Mouse (Mus musculus): ENCODE results near the gene Lefty1. TPM values are rescaled to one million over a fixed set of nuclear protein-coding genes. Genes with fewer than 3 reads are reported as not detected.
"Not testable (repeated sequence)": the region's sequence is repeated elsewhere in the genome, so short reads cannot be mapped to it uniquely, and the experiment has no call there.

The Lefty1 gene
- polyA plus RNA-seq, 1 experiment from 2014 or later = 2.9 TPM

DNA sequence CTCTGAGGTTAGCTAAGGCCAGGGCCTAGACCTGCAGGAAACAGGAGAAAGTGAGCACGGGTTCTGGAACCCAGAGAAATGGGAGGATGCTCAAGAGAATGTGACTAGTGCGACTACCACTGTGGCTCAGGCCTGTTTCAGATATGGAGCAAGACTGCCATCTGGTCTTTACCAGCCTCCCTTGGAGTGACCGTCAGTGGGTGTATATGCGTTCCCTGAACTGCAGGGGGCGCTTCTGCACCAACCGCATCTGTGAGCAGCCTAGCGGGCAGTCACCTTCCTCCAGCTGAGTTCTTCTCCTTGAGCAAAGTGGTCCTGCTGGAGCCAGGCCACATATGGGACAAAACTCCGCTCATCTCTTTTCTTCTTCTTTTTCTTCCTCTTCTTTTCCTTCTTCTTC is 15.1 kb upstream of the Lefty1 start:
- no peak for DNase-seq (ENCODE audit: low spot score)

DNA sequence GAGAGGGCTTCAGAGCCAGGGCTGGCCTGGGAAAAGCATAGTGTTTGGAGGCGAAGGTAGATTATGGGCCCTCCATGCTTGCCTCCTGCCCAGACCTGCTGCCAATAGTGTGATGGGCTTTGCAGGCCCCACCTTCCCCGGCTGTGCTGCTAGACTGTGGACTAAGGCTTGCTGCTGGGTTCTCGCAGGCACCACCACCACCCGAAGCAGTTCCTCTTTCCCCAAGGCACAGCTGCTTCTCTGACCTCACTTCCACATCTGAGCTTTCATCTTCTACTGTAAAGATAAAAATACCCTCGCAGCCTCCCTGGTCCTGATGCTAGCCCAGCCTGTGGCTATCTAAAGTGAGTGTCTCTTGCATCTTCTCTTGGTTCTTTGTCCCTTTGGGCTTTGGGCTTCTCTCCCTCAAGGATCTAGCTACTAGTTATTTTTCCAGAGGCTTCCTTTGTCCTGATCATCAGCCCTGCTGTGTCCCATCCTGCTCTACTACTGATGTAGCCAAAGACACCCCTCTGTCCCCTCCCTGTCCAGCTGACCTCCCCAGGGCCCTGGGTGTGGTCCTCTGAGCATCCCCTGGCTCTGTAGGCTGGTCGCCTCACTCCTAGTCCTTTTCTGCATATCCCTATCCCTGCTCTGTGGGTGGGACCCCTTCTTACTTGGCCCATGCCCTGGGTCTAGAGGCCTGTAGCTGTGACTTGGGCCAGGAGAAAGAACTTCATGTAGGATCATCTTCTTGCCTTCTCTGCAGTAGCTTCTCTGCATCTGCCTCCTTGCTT is 12.4 kb upstream of the Lefty1 start:
- peak; percentile 80 for DNase-seq (ENCODE audit: low spot score)

DNA sequence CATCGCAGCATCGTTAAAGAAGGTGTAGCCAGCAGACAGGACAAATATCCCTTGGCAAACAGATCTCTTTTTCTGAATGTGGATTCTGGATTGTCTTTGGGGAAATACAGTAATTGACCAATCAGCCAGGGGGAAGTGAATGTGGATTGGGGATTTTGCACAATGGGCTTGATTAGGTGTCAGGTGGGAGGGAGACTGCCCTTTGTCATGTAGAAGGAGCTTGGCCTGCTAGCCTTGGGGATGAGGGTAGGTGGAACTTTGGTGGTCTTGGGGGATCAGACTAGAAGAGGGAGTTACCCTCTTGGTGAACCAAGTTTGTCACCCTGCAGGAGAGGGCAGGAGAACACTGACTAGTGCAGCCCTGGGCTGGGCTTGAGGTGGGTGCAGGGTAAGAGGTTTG is 10.1 kb upstream of the Lefty1 start:
- no peak for DNase-seq (ENCODE audit: low spot score)

DNA sequence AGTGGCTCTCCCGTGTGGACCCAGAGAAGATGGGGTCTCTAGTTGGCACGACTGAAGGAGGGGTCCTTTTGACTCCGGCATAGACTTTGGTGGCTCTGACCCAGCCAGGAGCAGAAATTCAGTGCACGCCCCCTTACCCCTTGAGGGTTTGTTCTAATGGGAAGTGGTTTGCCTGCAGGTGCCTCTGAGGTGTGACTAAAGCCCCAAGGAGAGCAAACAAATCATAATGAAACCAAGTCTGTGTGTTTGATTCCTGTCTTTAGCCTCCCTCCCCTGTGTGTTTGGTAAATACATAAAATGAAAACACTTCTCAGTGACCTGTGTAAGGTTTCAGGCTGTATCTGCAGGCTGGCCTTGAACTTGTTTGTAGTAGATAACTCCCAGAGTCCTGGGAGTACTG is 8.5 kb upstream of the Lefty1 start:
- DNase-seq (ENCODE audit: low spot score) = no peak

GRCm38 (mm10) chr1:180929599-180929998 is 5.2 kb upstream of the Lefty1 start:
- no peak for DNase-seq (ENCODE audit: low spot score)

DNA sequence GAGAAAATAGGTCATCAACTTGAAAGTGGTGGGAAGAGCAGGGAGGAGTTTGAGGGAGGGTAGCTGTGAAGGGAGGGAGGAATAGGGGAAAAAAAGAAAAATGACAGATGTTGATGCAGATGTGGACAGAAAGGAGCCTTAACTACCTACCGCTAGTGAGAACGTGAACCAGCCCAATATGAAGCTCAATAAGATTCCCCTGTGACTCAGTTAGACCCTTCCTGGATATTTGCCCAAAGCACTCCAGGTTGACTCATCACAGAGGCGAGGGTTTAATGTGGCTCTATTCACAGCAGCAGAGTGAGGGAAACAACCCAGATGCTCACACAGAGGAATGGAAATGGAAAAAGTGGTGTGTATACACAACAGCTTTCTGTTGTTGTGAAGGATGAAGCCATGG is 3.7 kb upstream of the Lefty1 start:
- DNase-seq (ENCODE audit: low spot score) = no peak

GRCm38 (mm10) chr1:180933659-180934058 is 1.2 kb upstream of the Lefty1 start:
- DNase-seq (ENCODE audit: low spot score) = no peak

GRCm38 (mm10) chr1:180936610-180937398 is 2.0 kb downstream of the Lefty1 start:
- DNase-seq (ENCODE audit: low spot score) = peak; percentile 33

GRCm38 (mm10) chr1:180937631-180938030 is 2.8 kb downstream of the Lefty1 start:
- DNase-seq (ENCODE audit: low spot score) = not testable (repeated sequence)

GRCm38 (mm10) chr1:180938781-180939180 is 4.0 kb downstream of the Lefty1 start:
- DNase-seq (ENCODE audit: low spot score) = not testable (repeated sequence)

- peak; percentile 50 for DNase-seq (ENCODE audit: low spot score)
Measured at GRCm38 (mm10) chr1:180940776-180941460, 6.1 kb downstream of the Lefty1 start.

DNA sequence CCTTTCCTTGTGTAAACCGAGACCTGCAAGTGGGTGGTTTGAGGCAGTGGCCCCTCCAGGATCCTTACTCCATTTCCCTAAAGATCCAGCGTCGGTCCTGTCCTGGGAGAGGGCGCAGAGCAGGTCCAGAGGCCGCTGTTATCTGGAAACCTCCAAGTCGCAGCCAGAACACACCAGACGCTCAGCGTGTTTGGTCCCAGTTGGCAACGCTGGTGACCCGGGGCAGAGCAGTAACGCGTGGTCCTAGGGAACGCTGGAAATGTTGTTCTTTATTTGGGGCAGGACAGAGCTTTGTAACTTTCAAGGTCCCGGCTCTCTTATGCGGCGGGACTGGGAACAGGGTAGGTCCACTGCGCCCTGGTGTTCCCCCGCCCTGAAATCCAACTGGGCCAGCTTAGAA is 6.9 kb downstream of the Lefty1 start:
- DNase-seq (ENCODE audit: low spot score) = peak; percentile 12

DNA sequence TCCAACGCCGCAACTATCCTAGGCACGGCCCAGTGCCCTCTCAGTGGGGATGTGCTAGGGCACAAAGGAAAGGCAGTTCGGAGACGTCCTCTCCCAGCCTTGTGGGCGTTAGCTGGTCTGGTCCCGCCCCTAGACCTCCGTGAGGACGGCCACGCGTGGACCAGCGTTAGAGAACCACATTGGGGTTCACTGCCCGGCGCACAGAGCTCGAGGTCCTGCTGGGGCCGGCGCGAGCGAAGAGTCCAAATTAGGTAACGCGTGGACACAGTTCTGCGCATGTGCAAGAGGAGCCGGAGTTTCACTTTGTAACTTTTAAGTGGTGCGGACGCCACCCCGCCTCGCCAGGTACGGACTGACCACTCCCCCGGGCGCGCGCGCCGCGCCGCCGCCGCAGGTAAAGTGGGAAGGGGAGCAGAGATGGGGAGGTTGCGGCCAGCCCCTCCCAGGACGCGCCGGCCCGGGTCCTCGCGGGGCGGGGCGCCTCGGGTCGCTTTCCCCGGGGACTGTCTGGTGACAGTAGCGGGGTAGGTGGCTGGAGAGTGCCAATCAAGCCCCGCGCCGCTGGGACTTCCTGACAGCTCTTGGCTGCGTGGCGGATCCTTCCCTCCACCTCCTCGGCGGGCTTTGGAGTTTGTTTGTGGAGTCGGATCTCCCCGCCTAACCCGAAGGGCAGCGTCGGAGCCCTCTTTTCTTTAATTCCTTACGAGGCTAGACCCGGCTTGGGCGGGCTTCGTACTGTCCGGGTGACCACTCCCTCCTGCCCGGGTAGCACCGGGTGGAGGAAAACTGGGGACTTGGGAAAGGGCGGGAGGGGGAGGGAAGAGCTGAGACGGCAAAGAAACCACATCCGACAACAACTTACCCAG is 7.6 kb downstream of the Lefty1 start, which contains the start of gene Tmem63a:
Gene Tmem63a (plus strand): TSS at position 179 of the 866 bp plus-strand sequence.
- peak; percentile 63 for DNase-seq (ENCODE audit: low spot score)

DNA sequence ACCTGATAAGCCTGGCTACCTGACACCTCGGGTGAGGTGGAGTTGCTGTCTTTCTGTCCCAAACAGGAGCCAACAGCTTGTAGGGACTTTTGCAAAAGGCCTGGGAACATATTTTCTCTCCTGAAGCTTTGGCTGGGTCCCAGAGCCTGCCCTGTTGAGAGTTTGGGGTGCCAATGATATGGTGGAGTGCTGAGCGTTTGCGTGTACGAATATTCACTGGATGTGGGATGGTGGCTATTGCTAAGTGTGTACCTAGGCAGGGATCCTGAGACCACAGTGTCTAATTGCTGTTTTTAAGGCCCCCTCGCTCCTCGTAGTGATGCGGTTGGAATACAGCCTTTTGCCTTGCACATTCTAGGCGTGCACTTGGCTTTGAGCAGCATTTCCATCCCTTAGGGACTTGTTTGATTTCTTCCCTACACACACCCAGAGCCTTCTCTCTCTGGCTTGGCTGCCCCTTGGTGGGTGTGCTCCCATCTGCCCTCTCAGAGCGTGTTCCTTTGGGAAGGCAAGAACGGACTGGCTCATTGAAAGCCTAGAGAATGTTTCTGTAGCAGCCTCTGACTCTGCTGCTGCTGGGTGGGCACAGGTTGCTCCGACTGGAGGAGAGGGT is 8.3 kb downstream of the Lefty1 start:
- DNase-seq (ENCODE audit: low spot score) = no peak

DNA sequence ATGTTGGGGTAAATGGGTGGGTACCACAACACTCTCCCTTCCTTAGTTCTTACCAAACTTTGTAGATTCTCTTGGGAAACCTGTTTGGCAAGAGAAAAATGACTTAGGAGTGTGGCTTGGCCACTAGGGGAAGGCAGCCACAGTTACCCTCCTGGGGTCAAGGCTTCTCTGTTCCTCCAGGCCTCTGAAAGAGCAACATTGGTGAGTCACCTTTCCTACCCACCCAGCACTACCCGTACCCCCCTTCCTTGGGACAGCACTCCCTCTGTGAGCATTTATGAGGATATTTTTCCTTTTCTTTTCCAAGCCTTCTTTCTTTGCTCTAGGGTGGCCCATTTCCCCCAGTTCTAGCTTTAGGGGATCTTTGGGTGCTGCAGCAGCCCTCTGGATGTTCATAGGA is 9.1 kb downstream of the Lefty1 start:
- no peak for DNase-seq (ENCODE audit: low spot score)

GRCm38 (mm10) chr1:180944553-180944952 is 9.7 kb downstream of the Lefty1 start:
- no peak for DNase-seq (ENCODE audit: low spot score)

DNA sequence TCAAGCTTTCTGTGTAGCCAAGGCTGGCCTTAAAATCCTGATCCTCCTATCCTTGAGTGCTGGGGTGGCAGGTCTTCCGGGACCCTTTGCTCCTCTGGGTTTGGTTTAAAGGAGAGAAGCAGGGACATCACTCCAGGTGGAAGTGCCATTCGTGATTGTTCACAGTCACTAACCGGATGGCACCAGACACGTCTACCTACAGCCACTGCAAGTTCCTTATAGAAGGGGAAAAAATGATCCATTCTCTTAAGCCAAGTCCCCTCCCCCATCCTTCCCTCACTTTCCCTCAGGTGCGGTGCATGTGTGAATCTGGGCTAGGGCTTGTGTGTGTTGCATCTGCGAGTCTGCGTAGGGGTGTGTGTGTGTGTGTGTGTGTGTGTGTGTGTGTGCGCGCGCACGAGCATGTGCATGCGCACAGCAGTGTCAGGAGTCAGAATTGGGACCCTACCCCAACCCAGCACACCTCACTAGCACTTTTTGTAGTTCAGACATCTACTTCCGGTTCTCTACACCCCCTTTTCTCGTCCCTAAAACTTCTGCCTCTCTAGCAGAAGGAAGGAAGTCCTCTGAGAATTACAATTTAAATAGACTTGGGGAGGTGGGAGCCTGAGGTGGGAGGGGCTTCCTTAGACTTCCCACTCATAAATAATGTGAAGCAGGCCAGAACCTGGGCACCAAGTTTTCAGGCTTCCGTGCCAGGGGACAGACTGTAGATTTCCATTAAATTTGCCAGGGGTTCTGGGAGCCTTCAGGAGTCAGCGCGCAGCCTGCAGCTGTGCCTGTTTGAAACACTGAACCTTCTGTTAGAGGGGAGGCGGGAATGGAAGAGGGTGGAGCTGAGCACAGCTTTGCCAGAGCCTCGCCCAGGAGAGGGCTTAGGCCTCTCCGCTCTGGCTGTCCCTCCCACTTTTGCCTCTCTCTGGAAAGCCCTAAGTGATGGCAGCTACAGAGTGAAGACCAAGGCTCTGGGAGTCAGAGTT is 10.5 kb downstream of the Lefty1 start:
- peak; percentile 61 for DNase-seq (ENCODE audit: low spot score)

DNA sequence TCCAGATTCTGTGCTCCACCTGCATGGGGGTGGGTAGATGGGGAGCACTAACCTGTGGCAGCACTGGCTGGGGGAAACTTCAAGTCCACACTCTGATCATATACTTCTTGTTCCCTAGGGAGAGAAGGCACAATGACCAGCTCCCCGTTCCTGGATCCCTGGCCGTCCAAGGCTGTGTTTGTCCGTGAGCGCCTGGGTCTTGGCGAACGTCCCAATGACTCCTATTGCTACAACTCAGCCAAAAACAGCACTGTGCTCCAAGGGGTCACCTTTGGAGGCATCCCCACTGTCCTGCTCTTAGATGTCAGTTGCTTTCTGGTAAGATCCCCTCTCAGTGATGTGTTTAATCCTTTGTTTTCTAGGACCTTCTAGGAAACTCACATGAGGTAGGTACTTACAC is 11.6 kb downstream of the Lefty1 start:
- DNase-seq (ENCODE audit: low spot score) = no peak

GRCm38 (mm10) chr1:180952085-180952746 is 17.4 kb downstream of the Lefty1 start:
- no peak for DNase-seq (ENCODE audit: low spot score)

Measured in thymus, postnatal 0 days (tissue).